7 mouse cellular contexts compared by ENCODE assay signal in the genomic region with DNA sequence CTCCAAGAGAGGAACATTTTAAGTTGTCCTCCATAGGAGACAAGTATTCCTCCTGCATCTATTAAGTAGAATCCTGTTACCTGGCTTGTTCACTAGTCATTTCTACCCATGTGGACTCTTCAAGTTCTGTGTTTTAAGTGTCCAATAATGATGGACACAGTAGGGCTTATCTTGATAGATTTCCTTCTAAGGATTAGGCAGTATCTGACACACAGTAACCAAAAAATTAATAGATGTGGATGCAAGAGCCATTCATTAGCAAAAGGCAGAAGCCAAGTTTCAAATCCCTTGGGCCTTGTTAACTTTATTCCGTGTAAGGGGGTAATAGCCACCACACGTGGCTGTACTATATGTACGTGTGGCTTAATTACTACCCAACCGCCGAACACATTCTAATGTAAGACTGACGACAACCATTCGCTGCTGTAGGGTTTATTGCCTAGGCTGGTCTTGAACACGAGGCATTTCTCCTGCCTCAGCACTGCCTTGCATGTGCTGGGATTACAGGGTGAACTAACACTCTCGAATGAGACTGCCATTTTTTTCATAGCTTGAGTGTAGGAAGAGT. TPM values are rescaled to one million over a fixed set of nuclear protein-coding genes. Genes with fewer than 3 reads are reported as not detected.
DNase-seq lines count a peak whose midpoint lies in the region; ATAC-seq and TF ChIP-seq lines count a peak whose summit lies in the region.

No protein-coding gene starts in this region.

- H3K36me3 ChIP-seq in neural tube, embryonic 11.5 days (ENCODE audit: control insufficient read depth, insufficient read depth, low read length) = no peaks in the 10 kb centered on the region
- peaks cover 6% of the 10 kb centered on the region for H3K36me3 ChIP-seq in limb, embryonic 14.5 days (ENCODE audit: control insufficient read depth, insufficient read depth, low read length)
- 0 out of 2 replicates have a peak, but pooled peaks cover 4% of the 10 kb centered on the region for H3K36me3 ChIP-seq in stomach, embryonic 15.5 days

- peaks cover 5% of the 10 kb centered on the region; the same call in 1 of the 2 replicates for H3K4me1 ChIP-seq in neural tube, embryonic 11.5 days (ENCODE audit: control insufficient read depth, insufficient read depth, low read length)
- no peaks in the 10 kb centered on the region for H3K4me1 ChIP-seq in limb, embryonic 14.5 days (ENCODE audit: control insufficient read depth, insufficient read depth, low read length)
- H3K4me1 ChIP-seq in stomach, embryonic 15.5 days = peaks cover 5% of the 10 kb centered on the region; the same call in 1 of the 2 replicates

- H3K27me3 ChIP-seq in neural tube, embryonic 11.5 days (ENCODE audit: control insufficient read depth, insufficient read depth, low read length) = no peaks in the 10 kb centered on the region
- no peaks in the 10 kb centered on the region for H3K27me3 ChIP-seq in limb, embryonic 14.5 days (ENCODE audit: control insufficient read depth, insufficient read depth, low read length)
- no peaks in the 10 kb centered on the region for H3K27me3 ChIP-seq in stomach, embryonic 15.5 days (replicated peaks)

- peak; percentile 39; the same call in 1 of the 2 replicates for ATAC-seq in neural tube, embryonic 11.5 days (ENCODE audit: insufficient read depth, low FRiP score, low TSS enrichment)
- ATAC-seq in erythroid progenitor cell, adult 5-6 weeks (replicated peaks; ENCODE audit: low FRiP score, poor library complexity, severe bottlenecking) = peak; percentile 39
- ATAC-seq in limb, embryonic 14.5 days (ENCODE audit: low FRiP score, low read depth) = no peak; the same call in 1 of the 2 replicates
- peak; percentile 25; the same call in 1 of the 2 replicates for ATAC-seq in stomach, embryonic 15.5 days (ENCODE audit: insufficient read depth, low FRiP score, low read depth)

- H3K4me3 ChIP-seq in neural tube, embryonic 11.5 days (ENCODE audit: low read depth, low read length) = peak overlapping the region; percentile 67
- H3K4me3 ChIP-seq in limb, embryonic 14.5 days (replicated peaks; ENCODE audit: low read length) = peak overlapping the region; percentile 83
- H3K4me3 ChIP-seq in stomach, embryonic 15.5 days (replicated peaks) = peak overlapping the region; percentile 64

- no peak overlapping the region for H3K27ac ChIP-seq in neural tube, embryonic 11.5 days (ENCODE audit: low read depth, low read length)
- peak overlapping the region; percentile 53 for H3K27ac ChIP-seq in limb, embryonic 14.5 days (replicated peaks; ENCODE audit: low read depth, low read length)
- peak overlapping the region; percentile 71 for H3K27ac ChIP-seq in stomach, embryonic 15.5 days

- no peak for TF ChIP-seq POLR2A in limb, embryonic 14.5 days (IDR thresholded peaks at IDR 0.05; ENCODE audit: borderline replicate concordance, extremely low read depth, insufficient read depth, insufficient read length)

- no peaks in the 10 kb centered on the region for H3K9me3 ChIP-seq in neural tube, embryonic 11.5 days (ENCODE audit: control insufficient read depth, low read length)
- no peaks in the 10 kb centered on the region for H3K9me3 ChIP-seq in limb, embryonic 14.5 days (ENCODE audit: control insufficient read depth, low read length)
- no peaks in the 10 kb centered on the region for H3K9me3 ChIP-seq in stomach, embryonic 15.5 days

- no peak for DNase-seq in neural tube, embryonic 11.5 days (ENCODE audit: low spot score)
- DNase-seq in neural tube, embryonic 10.5 days (ENCODE audit: extremely low spot score, low spot score) = no peak
- DNase-seq in limb, embryonic 14.5 days (ENCODE audit: low spot score) = peak; percentile 12
- no peak for DNase-seq in left cerebral cortex, adult 11 months (ENCODE audit: low spot score)
- no peak for DNase-seq in kidney, postnatal 36 days

- peak overlapping the region; percentile 53 for H3K4me2 ChIP-seq in neural tube, embryonic 11.5 days (ENCODE audit: low read depth)
- H3K4me2 ChIP-seq in limb, embryonic 14.5 days (replicated peaks; ENCODE audit: low read depth, low read length, severe bottlenecking) = peak overlapping the region; percentile 80
- H3K4me2 ChIP-seq in stomach, embryonic 15.5 days = peak overlapping the region; percentile 59

- peak overlapping the region; percentile 80 for H3K9ac ChIP-seq in neural tube, embryonic 11.5 days (ENCODE audit: low read length)
- H3K9ac ChIP-seq in limb, embryonic 14.5 days (ENCODE audit: low read depth, low read length, severe bottlenecking) = peak overlapping the region; percentile 81
- peak overlapping the region; percentile 66 for H3K9ac ChIP-seq in stomach, embryonic 15.5 days

- WGBS in neural tube, embryonic 11.5 days = 0% methylated on average over 9 of the region's 9 CpGs
- WGBS in limb, embryonic 14.5 days = 0% methylated on average over 9 of the region's 9 CpGs
- WGBS in stomach, embryonic 15.5 days = under 1% methylated on average over 9 of the region's 9 CpGs

RNA-seq across cellular contexts. Expression of gene Cep295, which starts 0.6 kb away (rescaled TPM):
- polyA plus RNA-seq in neural tube, embryonic 11.5 days (2014; fragmentation: Nextera tagmentation; extraction: Ambion mirVana) = 18.1 and 21.0 TPM in 2 replicates
- total RNA-seq in erythroid progenitor cell, adult 5-6 weeks (2015; ENCODE audit: low replicate concordance) = 159 and 231 TPM in 2 replicates
- total RNA-seq in erythroid progenitor cell, adult 5-6 weeks (2017; ENCODE audit: low replicate concordance) = 203 and 210 TPM in 2 replicates
- polyA plus RNA-seq in limb, embryonic 14.5 days (2012; rRNA removed) = 25.4 and 29.8 TPM in 2 replicates
- polyA plus RNA-seq in limb, embryonic 14.5 days (2014; fragmentation: Nextera tagmentation; extraction: Ambion mirVana) = 15.3 and 18.0 TPM in 2 replicates
- polyA plus RNA-seq in stomach, embryonic 15.5 days (2015; fragmentation: Nextera tagmentation; extraction: Ambion mirVana) = 14.2 and 14.3 TPM in 2 replicates

RNA-seq across cellular contexts. Expression of gene 4931406C07Rik, which starts 50.8 kb away (rescaled TPM):
- polyA plus RNA-seq in neural tube, embryonic 11.5 days (2014; fragmentation: Nextera tagmentation; extraction: Ambion mirVana) = 6.3 and 7.3 TPM in 2 replicates
- total RNA-seq in erythroid progenitor cell, adult 5-6 weeks (2015; ENCODE audit: low replicate concordance) = 2.1 and 7.2 TPM in 2 replicates
- 0.26 and 1.5 TPM in 2 replicates for total RNA-seq in erythroid progenitor cell, adult 5-6 weeks (2017; ENCODE audit: low replicate concordance)
- 18.7 and 22.9 TPM in 2 replicates for polyA plus RNA-seq in limb, embryonic 14.5 days (2012; rRNA removed)
- 9.5 and 11.4 TPM in 2 replicates for polyA plus RNA-seq in limb, embryonic 14.5 days (2014; fragmentation: Nextera tagmentation; extraction: Ambion mirVana)
- polyA plus RNA-seq in stomach, embryonic 15.5 days (2015; fragmentation: Nextera tagmentation; extraction: Ambion mirVana) = 8.8 and 10.1 TPM in 2 replicates

RNA-seq across cellular contexts. Expression of gene Taf1d, which starts 51.0 kb away (rescaled TPM):
- 59.7 and 61.1 TPM in 2 replicates for polyA plus RNA-seq in neural tube, embryonic 11.5 days (2014; fragmentation: Nextera tagmentation; extraction: Ambion mirVana)
- 113 and 124 TPM in 2 replicates for total RNA-seq in erythroid progenitor cell, adult 5-6 weeks (2015; ENCODE audit: low replicate concordance)
- 307 and 435 TPM in 2 replicates for total RNA-seq in erythroid progenitor cell, adult 5-6 weeks (2017; ENCODE audit: low replicate concordance)
- polyA plus RNA-seq in limb, embryonic 14.5 days (2012; rRNA removed) = 69.9 and 131 TPM in 2 replicates
- polyA plus RNA-seq in limb, embryonic 14.5 days (2014; fragmentation: Nextera tagmentation; extraction: Ambion mirVana) = 66.5 and 69.8 TPM in 2 replicates
- polyA plus RNA-seq in stomach, embryonic 15.5 days (2015; fragmentation: Nextera tagmentation; extraction: Ambion mirVana) = 76.6 and 81.1 TPM in 2 replicates
